Mouse (Mus musculus): ENCODE results near the gene 1700029I15Rik.

The 1700029I15Rik gene

GRCm38 (mm10) chr2:92381901-92382588 lies at the start of gene 1700029I15Rik:
Gene 1700029I15Rik (plus strand): TSS chr2:92382538.
- DNase-seq (ENCODE audit: extremely low read depth, insufficient read length, low spot score) = no peak

- DNase-seq (ENCODE audit: extremely low read depth, insufficient read length, low spot score) = no peak
Measured at GRCm38 (mm10) chr2:92342418-92342817, 39.9 kb upstream of the 1700029I15Rik start.

GRCm38 (mm10) chr2:92347191-92347590 lies 35.1 kb upstream of the 1700029I15Rik start:
- DNase-seq (ENCODE audit: extremely low read depth, insufficient read length, low spot score) = no peak

GRCm38 (mm10) chr2:92349589-92350425 lies 32.5 kb upstream of the 1700029I15Rik start:
- no peak for DNase-seq (ENCODE audit: extremely low read depth, insufficient read length, low spot score)

GRCm38 (mm10) chr2:92350686-92351085 lies 31.7 kb upstream of the 1700029I15Rik start:
- no peak for DNase-seq (ENCODE audit: extremely low read depth, insufficient read length, low spot score)

GRCm38 (mm10) chr2:92353402-92353801 lies 28.9 kb upstream of the 1700029I15Rik start:
- no peak for DNase-seq (ENCODE audit: extremely low read depth, insufficient read length, low spot score)

- DNase-seq (ENCODE audit: extremely low read depth, insufficient read length, low spot score) = no peak
Measured at GRCm38 (mm10) chr2:92354224-92354623, 28.1 kb upstream of the 1700029I15Rik start.

- no peak for DNase-seq (ENCODE audit: extremely low read depth, insufficient read length, low spot score)
Measured at GRCm38 (mm10) chr2:92359301-92359700, 23.0 kb upstream of the 1700029I15Rik start.

- DNase-seq (ENCODE audit: extremely low read depth, insufficient read length, low spot score) = no peak
Measured at GRCm38 (mm10) chr2:92360186-92360823, 22.0 kb upstream of the 1700029I15Rik start.

- DNase-seq (ENCODE audit: extremely low read depth, insufficient read length, low spot score) = no peak
Measured at GRCm38 (mm10) chr2:92360893-92361292, 21.4 kb upstream of the 1700029I15Rik start.

- DNase-seq (ENCODE audit: extremely low read depth, insufficient read length, low spot score) = no peak
Measured at GRCm38 (mm10) chr2:92361795-92362194, 20.5 kb upstream of the 1700029I15Rik start.

GRCm38 (mm10) chr2:92362571-92363228 lies 19.6 kb upstream of the 1700029I15Rik start:
- no peak for DNase-seq (ENCODE audit: extremely low read depth, insufficient read length, low spot score)

GRCm38 (mm10) chr2:92364086-92364485 lies 18.3 kb upstream of the 1700029I15Rik start:
- no peak for DNase-seq (ENCODE audit: extremely low read depth, insufficient read length, low spot score)

- DNase-seq (ENCODE audit: extremely low read depth, insufficient read length, low spot score) = no peak
Measured at GRCm38 (mm10) chr2:92365568-92365967, 16.8 kb upstream of the 1700029I15Rik start.

GRCm38 (mm10) chr2:92367383-92368029 lies 14.8 kb upstream of the 1700029I15Rik start:
- DNase-seq (ENCODE audit: extremely low read depth, insufficient read length, low spot score) = no peak

- no peak for DNase-seq (ENCODE audit: extremely low read depth, insufficient read length, low spot score)
Measured at GRCm38 (mm10) chr2:92370375-92370774, 12.0 kb upstream of the 1700029I15Rik start.

- no peak for DNase-seq (ENCODE audit: extremely low read depth, insufficient read length, low spot score)
Measured at GRCm38 (mm10) chr2:92370821-92371805, 11.2 kb upstream of the 1700029I15Rik start.

GRCm38 (mm10) chr2:92371971-92372690 lies 10.2 kb upstream of the 1700029I15Rik start:
- DNase-seq (ENCODE audit: extremely low read depth, insufficient read length, low spot score) = no peak

All from 3134 (cell line).